Mouse (Mus musculus): ENCODE measurements around the gene Pla1a.

- TF ChIP-seq CTCF (IDR thresholded peaks at IDR 0.05; ENCODE audit: low read depth, low read length) = no peak
- no peak for TF ChIP-seq POLR2A (IDR thresholded peaks at IDR 0.05; ENCODE audit: extremely low read depth, insufficient read depth, low read length)
Measured at GRCm38 (mm10) chr16:38376841-38377249, 56.1 kb downstream of the Pla1a start.

Data from liver, adult 2 months (tissue).